Mouse (Mus musculus) hindbrain, embryonic 11.5 days (tissue): ENCODE measurements around the gene Adamts7. TPM values are rescaled to one million over a fixed set of nuclear protein-coding genes. Genes with fewer than 3 reads are reported as not detected.

Source experiments
- ATAC-seq: fragments of 200-750 bp; cut with Nextera tagmentation; 2 replicates; pipeline ENCODE4 v1.8.0; 2017; ENCODE audit warnings: mild to moderate bottlenecking, moderate TSS enrichment, moderate library complexity; ENCODE audit not compliant: low FRiP score
- DNase-seq: peaks from one replicate; pipeline ENCODE4 v3.0.0-alpha.2; 2015; ENCODE audit warnings: low spot score
- H3K27ac ChIP-seq: fragments of 300-500 bp; sonication (generic); 2 replicates; pipeline ENCODE4 v1.5.1; 2014; ENCODE audit warnings: mild to moderate bottlenecking, low read depth, low read length
- H3K27me3 ChIP-seq: fragments of 300-500 bp; sonication (generic); 2 replicates; pipeline ENCODE4 v1.6.1; 2014; ENCODE audit warnings: mild to moderate bottlenecking, low read length, moderate library complexity, mixed read lengths; ENCODE audit not compliant: control insufficient read depth, insufficient read depth
- H3K36me3 ChIP-seq: fragments of 300-500 bp; sonication (generic); 2 replicates; pipeline ENCODE4 v1.6.1; 2014; ENCODE audit warnings: mild to moderate bottlenecking, low read length, moderate library complexity, mixed read lengths; ENCODE audit not compliant: control insufficient read depth, insufficient read depth
- H3K4me1 ChIP-seq: fragments of 300-500 bp; sonication (generic); replicated peaks from 2 replicates; pipeline ENCODE4 v1.6.1; 2014; ENCODE audit warnings: low read length, mixed read lengths; ENCODE audit not compliant: control insufficient read depth, insufficient read depth
- H3K4me2 ChIP-seq: fragments of 300-500 bp; sonication (generic); replicated peaks from 2 replicates; pipeline ENCODE4 v1.6.1; 2014; ENCODE audit warnings: mild to moderate bottlenecking, low read depth, low read length
- H3K4me3 ChIP-seq: fragments of 300-500 bp; sonication (generic); 2 replicates; pipeline ENCODE4 v1.5.1; 2014; ENCODE audit warnings: low read depth, low read length
- H3K9ac ChIP-seq: fragments of 300-500 bp; sonication (generic); 2 replicates; pipeline ENCODE4 v1.6.1; 2014; ENCODE audit warnings: low read depth, low read length
- H3K9me3 ChIP-seq: fragments of 300-500 bp; sonication (generic); 2 replicates; pipeline ENCODE4 v1.6.1; 2016; ENCODE audit warnings: low read length; ENCODE audit not compliant: control insufficient read depth
- WGBS: fragments of 180-500 bp; shearing (Covaris S2); extraction: QIAGEN DNeasy Blood & Tissue Kit; methylation state at CpG from one replicate; pipeline ENCODE4 v1.1.7; 2014; 5-methylcytosine and 5-hydroxymethylcytosine counted together
- polyA plus RNA-seq: library from polyadenylated mRNA; unstranded; fragments of >200 nt; fragmentation: Nextera tagmentation; extraction: Ambion mirVana; gene quantifications from 2 replicates; pipeline ENCODE4 v1.2.1, GENCODE M21; 2014

Gene Adamts7
- polyA plus RNA-seq, 1 experiment from 2014 or later = 10.4 TPM

- H3K27me3 ChIP-seq = no peaks in the 10 kb centered on the region
- no peaks in the 10 kb centered on the region for H3K9me3 ChIP-seq
- no peak overlapping the region for H3K9ac ChIP-seq
- H3K4me3 ChIP-seq = no peak overlapping the region
- no peak overlapping the region for H3K4me2 ChIP-seq
- ATAC-seq = 0 out of 2 replicates have a peak, but pooled peaks have one; percentile 25
- H3K36me3 ChIP-seq = no peaks in the 10 kb centered on the region
- 33% methylated on average over 11 of the region's 11 CpGs for WGBS
- no peak for DNase-seq
- no peak overlapping the region for H3K27ac ChIP-seq
- H3K4me1 ChIP-seq = no peaks in the 10 kb centered on the region
Observed at GRCm38 (mm10) chr9:90124156-90124872, 38.6 kb upstream of the Adamts7 start.

DNA sequence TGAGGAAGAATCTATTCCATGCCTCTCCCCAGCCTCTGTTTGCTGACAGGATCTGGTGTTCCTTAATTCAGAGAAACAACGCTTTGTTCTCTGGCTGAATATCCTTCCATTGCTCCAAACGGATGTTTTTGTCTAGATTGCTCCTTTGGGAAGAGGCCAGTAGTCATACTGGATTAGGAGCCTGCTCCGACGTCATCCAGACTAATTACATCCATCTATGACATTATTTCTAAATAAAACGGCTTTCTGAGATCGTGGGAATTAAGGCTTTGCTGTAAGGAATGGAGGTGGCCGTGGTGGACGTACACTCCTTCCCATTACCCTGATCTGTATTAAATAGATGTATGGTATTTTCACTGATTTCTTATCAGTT lies 38.0 kb upstream of the Adamts7 start:
- no peak overlapping the region for H3K9ac ChIP-seq
- 49% methylated on average over 8 of the region's 8 CpGs for WGBS
- DNase-seq = no peak
- no peaks in the 10 kb centered on the region for H3K36me3 ChIP-seq
- H3K4me2 ChIP-seq = no peak overlapping the region
- ATAC-seq = no peak
- H3K4me1 ChIP-seq = no peaks in the 10 kb centered on the region
- H3K27me3 ChIP-seq = no peaks in the 10 kb centered on the region
- no peaks in the 10 kb centered on the region for H3K9me3 ChIP-seq
- H3K4me3 ChIP-seq = no peak overlapping the region
- no peak overlapping the region for H3K27ac ChIP-seq

DNA sequence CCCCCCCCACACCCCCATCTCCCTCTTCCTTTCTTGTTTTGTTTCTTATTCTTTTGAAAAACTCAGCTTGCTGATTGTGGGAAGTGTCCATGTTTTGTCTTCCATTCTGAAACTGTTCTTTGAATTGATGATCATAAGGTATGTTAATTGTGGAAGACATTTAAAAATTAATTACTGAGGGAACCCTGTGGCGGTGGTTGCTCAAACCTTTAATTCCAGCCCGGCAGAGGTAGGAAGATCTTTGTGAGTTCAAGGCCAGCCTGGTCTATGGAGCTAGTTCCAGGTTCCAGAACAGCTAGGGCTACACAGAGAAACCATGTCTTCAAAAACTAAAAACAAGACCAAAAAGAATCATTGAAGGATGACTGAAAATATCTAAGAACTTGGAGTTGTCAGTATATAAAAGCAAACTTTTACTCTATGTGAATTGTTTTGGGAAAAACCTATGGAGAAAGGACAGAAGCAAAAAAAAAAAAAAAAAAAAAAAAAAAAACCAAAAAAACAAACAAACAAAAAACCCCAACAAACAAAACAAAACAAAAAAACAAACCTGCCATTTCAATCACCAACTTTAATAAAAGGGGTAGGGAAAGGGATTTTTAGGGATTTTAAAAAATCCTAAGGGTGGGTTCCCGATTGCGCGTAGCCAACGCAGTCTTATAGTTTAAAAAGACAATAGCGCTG lies 37.3 kb upstream of the Adamts7 start:
- WGBS = 15% methylated on average over 7 of the region's 7 CpGs
- ATAC-seq (no peak), DNase-seq (peak; percentile 30)
- no peaks in the 10 kb centered on the region for H3K27me3 ChIP-seq
- H3K4me3 ChIP-seq = no peak overlapping the region
- no peak overlapping the region for H3K27ac ChIP-seq
- peak overlapping the region; percentile 27; the same call in 1 of the 2 replicates for H3K4me2 ChIP-seq
- no peaks in the 10 kb centered on the region for H3K4me1 ChIP-seq
- no peaks in the 10 kb centered on the region for H3K9me3 ChIP-seq
- no peak overlapping the region for H3K9ac ChIP-seq
- H3K36me3 ChIP-seq = no peaks in the 10 kb centered on the region

DNA sequence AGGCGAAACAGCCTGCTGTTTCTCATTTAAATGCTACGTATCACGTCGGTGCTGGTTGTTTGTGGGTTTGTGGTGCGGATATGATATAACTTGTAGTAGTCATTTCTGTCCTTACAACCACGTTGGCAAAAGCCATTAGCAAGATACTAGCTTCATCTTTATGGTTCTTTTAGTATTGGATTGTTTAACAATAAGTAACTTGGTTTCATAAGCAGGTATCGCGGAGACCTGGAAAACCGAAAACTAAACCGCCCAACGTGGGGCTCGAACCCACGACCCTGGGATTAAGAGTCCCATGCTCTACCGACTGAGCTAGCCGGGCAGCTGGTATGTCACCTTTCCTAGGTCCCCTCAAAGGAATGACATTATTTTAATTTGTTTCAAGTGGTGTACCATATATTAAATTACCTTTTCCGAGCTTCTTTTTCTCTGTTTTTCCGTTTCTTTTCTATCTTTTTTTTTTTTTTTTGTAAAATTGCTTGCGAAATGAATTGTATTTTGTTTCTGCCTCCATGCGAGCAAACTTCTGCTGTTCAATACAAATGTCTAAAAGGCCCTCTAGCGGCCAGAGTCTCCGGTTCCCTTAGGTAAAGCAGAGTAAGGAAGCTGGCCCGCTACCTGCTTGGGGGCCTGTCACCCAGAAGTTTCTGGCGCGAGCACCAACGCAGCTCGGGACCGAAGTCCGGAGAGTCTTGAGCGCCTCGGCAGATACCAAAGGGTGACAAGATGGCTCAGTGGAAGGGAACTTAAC lies 36.4 kb upstream of the Adamts7 start:
- no peaks in the 10 kb centered on the region for H3K27me3 ChIP-seq
- no peak overlapping the region for H3K4me3 ChIP-seq
- 2% methylated on average over 30 of the region's 30 CpGs for WGBS
- H3K9ac ChIP-seq = no peak overlapping the region
- H3K9me3 ChIP-seq = no peaks in the 10 kb centered on the region
- ATAC-seq = peak; percentile 77
- H3K36me3 ChIP-seq = no peaks in the 10 kb centered on the region
- H3K4me1 ChIP-seq = no peaks in the 10 kb centered on the region
- peak overlapping the region; percentile 27; the same call in 1 of the 2 replicates for H3K4me2 ChIP-seq
- no peak overlapping the region for H3K27ac ChIP-seq
- DNase-seq = peak; percentile 80

DNA sequence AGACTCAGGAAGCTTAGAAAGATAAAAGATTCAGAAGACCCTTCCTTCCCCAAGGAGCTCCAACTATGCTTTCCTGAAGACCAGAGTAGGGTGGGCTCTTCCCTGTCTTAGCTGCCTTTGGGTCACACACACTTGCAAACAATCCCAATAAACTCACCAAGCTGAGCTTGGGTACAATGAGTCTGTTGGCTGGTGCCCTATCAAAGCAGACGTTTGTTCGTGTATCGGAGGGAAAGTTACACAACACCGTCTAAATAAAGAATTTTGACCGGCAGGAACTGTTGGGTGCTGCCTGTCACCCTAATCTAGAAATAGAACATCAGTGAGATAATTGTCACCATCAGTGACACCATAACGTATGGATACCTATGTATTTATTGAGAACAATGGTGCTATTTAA lies 35.7 kb upstream of the Adamts7 start:
- no peak overlapping the region for H3K4me2 ChIP-seq
- no peak for ATAC-seq

DNA sequence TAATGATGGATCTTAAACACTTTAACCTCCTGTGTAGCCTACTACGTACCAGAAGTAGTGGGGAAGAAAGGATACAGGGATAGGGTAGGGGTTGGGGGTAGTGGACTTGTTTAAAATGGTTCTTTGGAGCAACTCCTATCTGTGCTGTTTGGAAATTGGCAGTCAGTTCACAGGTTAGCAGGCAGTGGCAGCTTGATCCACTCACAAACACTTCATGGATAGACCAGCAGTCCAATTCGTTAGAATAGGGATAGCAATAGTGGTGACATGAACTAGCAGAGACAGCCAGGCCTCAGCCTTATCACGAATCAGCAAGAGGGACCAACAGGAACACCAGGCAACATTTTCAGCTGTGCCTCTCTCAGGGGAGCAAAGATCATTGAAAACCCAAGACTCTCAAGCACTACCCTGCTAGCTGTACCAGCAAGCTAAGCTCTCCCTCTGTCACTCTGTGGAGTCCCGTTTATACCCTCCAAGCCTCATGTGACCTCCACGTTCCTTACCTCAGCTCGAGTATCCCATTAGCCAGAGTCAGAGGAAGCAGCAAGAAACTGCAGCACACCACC lies 34.1 kb upstream of the Adamts7 start:
- no peak overlapping the region for H3K9ac ChIP-seq
- H3K36me3 ChIP-seq = no peaks in the 10 kb centered on the region
- no peaks in the 10 kb centered on the region for H3K4me1 ChIP-seq
- no peaks in the 10 kb centered on the region for H3K9me3 ChIP-seq
- H3K4me2 ChIP-seq = no peak overlapping the region
- H3K27me3 ChIP-seq = no peaks in the 10 kb centered on the region
- ATAC-seq (no peak), DNase-seq (no peak)
- WGBS = 80% methylated on average over 6 of the region's 6 CpGs
- H3K4me3 ChIP-seq = no peak overlapping the region
- H3K27ac ChIP-seq = no peak overlapping the region

More for the DNA sequence above, 35.7 kb upstream of the Adamts7 start:
- Histone ChIP-seq H3K36me3 (no peaks in the 10 kb centered on the region), H3K4me1 (no peaks in the 10 kb centered on the region), H3K9me3 (no peaks in the 10 kb centered on the region), H3K9ac (no peak overlapping the region), H3K27me3 (no peaks in the 10 kb centered on the region), H3K4me3 (no peak overlapping the region), H3K27ac (no peak overlapping the region)
- 74% methylated on average over 6 of the region's 6 CpGs for WGBS
- no peak for DNase-seq

- H3K9me3 ChIP-seq = no peaks in the 10 kb centered on the region
- H3K36me3 ChIP-seq = no peaks in the 10 kb centered on the region
- ATAC-seq (no peak), DNase-seq (no peak)
- no peak overlapping the region for H3K4me3 ChIP-seq
- no peak overlapping the region for H3K27ac ChIP-seq
- H3K4me1 ChIP-seq = no peaks in the 10 kb centered on the region
- 73% methylated on average over 7 of the region's 7 CpGs for WGBS
- no peak overlapping the region for H3K9ac ChIP-seq
- H3K27me3 ChIP-seq = no peaks in the 10 kb centered on the region
- H3K4me2 ChIP-seq = no peak overlapping the region
Observed at GRCm38 (mm10) chr9:90133562-90134355, 29.1 kb upstream of the Adamts7 start.

GRCm38 (mm10) chr9:90135466-90135865 lies 27.4 kb upstream of the Adamts7 start:
- Histone ChIP-seq H3K27ac (no peak overlapping the region), H3K9me3 (no peaks in the 10 kb centered on the region), H3K4me2 (no peak overlapping the region), H3K4me1 (no peaks in the 10 kb centered on the region), H3K36me3 (no peaks in the 10 kb centered on the region), H3K4me3 (no peak overlapping the region), H3K27me3 (no peaks in the 10 kb centered on the region), H3K9ac (no peak overlapping the region)
- 88% methylated on average over 8 of the region's 8 CpGs for WGBS
- no peak for ATAC-seq
- no peak for DNase-seq
